Mouse (Mus musculus) embryonic facial prominence, embryonic 12.5 days (tissue): Measurements from ENCODE around the gene Ptpn21. TPM values are rescaled to one million over a fixed set of nuclear protein-coding genes. Genes with fewer than 3 reads are reported as not detected.

Experiments used
- ATAC-seq: fragments of 200-750 bp; cut with Nextera tagmentation; 2 replicates; pipeline ENCODE4 v1.8.0; 2017; ENCODE audit not compliant: insufficient number of reproducible peaks, insufficient read depth, low FRiP score, low TSS enrichment
- H3K27ac ChIP-seq: fragments of 300-500 bp; sonication (generic); 2 replicates; pipeline ENCODE4 v1.5.1; 2016; ENCODE audit warnings: mild to moderate bottlenecking
- H3K27me3 ChIP-seq: fragments of 300-500 bp; sonication (generic); 2 replicates; pipeline ENCODE4 v1.6.1; 2016; ENCODE audit warnings: mild to moderate bottlenecking, moderate library complexity
- H3K36me3 ChIP-seq: fragments of 300-500 bp; sonication (generic); 2 replicates; pipeline ENCODE4 v1.6.1; 2016; ENCODE audit warnings: mild to moderate bottlenecking
- H3K4me1 ChIP-seq: fragments of 300-500 bp; sonication (generic); 2 replicates; pipeline ENCODE4 v1.6.1; 2016
- H3K4me2 ChIP-seq: fragments of 300-500 bp; sonication (generic); replicated peaks from 2 replicates; pipeline ENCODE4 v1.6.1; 2016; ENCODE audit warnings: mild to moderate bottlenecking, moderate library complexity
- H3K4me3 ChIP-seq: fragments of 300-500 bp; sonication (generic); 2 replicates; pipeline ENCODE4 v1.5.1; 2016; ENCODE audit warnings: mild to moderate bottlenecking
- H3K9ac ChIP-seq: fragments of 300-500 bp; sonication (generic); 2 replicates; pipeline ENCODE4 v1.6.1; 2016; ENCODE audit warnings: mild to moderate bottlenecking, moderate library complexity
- H3K9me3 ChIP-seq: fragments of 300-500 bp; sonication (generic); 2 replicates; pipeline ENCODE4 v1.6.1; 2016; ENCODE audit warnings: mild to moderate bottlenecking, moderate library complexity
- WGBS: fragments of 180-500 bp; shearing (Covaris S2); methylation state at CpG from one replicate; pipeline ENCODE4 v1.1.7; 2016; 5-methylcytosine and 5-hydroxymethylcytosine counted together
- polyA plus RNA-seq: library from polyadenylated mRNA; unstranded; fragments of >200 nt; fragmentation: Nextera tagmentation; extraction: Ambion mirVana; gene quantifications from 2 replicates; pipeline ENCODE4 v1.2.1, GENCODE M21; 2016

The Ptpn21 gene
- polyA plus RNA-seq: 6.7 and 7.0 TPM in 2 replicates

- Histone ChIP-seq H3K9me3 (no peaks in the 10 kb centered on the region), H3K36me3 (no peaks in the 10 kb centered on the region), H3K4me3 (peak within 1 kb of the TSS; percentile 80), H3K9ac (peak within 1 kb of the TSS; percentile 89), H3K27ac (peak within 1 kb of the TSS; percentile 76), H3K4me1 (peaks cover 17% of the 10 kb centered on the region), H3K4me2 (peak within 1 kb of the TSS; percentile 76), H3K27me3 (peaks cover 15% of the 10 kb centered on the region)
- 1% methylated on average over 75 of the region's 75 CpGs for WGBS
- ATAC-seq: peak; percentile 59
Measured at GRCm38 (mm10) chr12:98736951-98737800, at the start of gene Ptpn21. Gene Ptpn21, minus strand, starts transcription at chr12:98737405.

- Histone ChIP-seq H3K4me1 (no peaks in the 10 kb centered on the region), H3K9me3 (no peaks in the 10 kb centered on the region), H3K36me3 (peaks cover 65% of the 10 kb centered on the region), H3K27ac (no peak overlapping the region), H3K9ac (no peak overlapping the region), H3K4me3 (no peak overlapping the region), H3K27me3 (no peaks in the 10 kb centered on the region), H3K4me2 (no peak overlapping the region)
- WGBS: 90% methylated on average over 1 of the region's 1 CpGs
- no peak for ATAC-seq
Measured at GRCm38 (mm10) chr12:98784251-98784650, 47.0 kb upstream of the Ptpn21 start.

GRCm38 (mm10) chr12:98779148-98779547 is 41.9 kb upstream of the Ptpn21 start:
- no peaks in the 10 kb centered on the region for H3K27me3 ChIP-seq
- no peaks in the 10 kb centered on the region for H3K4me1 ChIP-seq
- no peak for ATAC-seq
- peaks cover 79% of the 10 kb centered on the region for H3K36me3 ChIP-seq
- H3K9me3 ChIP-seq: no peaks in the 10 kb centered on the region
- H3K9ac ChIP-seq: no peak overlapping the region
- H3K4me3 ChIP-seq: no peak overlapping the region
- no peak overlapping the region for H3K27ac ChIP-seq
- 79% methylated on average over 4 of the region's 4 CpGs for WGBS
- no peak overlapping the region for H3K4me2 ChIP-seq

GRCm38 (mm10) chr12:98777509-98777908 is 40.3 kb upstream of the Ptpn21 start:
- no peak overlapping the region for H3K9ac ChIP-seq
- peaks cover 74% of the 10 kb centered on the region for H3K36me3 ChIP-seq
- H3K27ac ChIP-seq: no peak overlapping the region
- no peak for ATAC-seq
- H3K9me3 ChIP-seq: no peaks in the 10 kb centered on the region
- H3K4me2 ChIP-seq: no peak overlapping the region
- no peaks in the 10 kb centered on the region for H3K4me1 ChIP-seq
- 89% methylated on average over 3 of the region's 3 CpGs for WGBS
- no peaks in the 10 kb centered on the region for H3K27me3 ChIP-seq
- H3K4me3 ChIP-seq: no peak overlapping the region

GRCm38 (mm10) chr12:98766241-98766640 is 29.0 kb upstream of the Ptpn21 start:
- H3K4me1 ChIP-seq: no peaks in the 10 kb centered on the region
- no peaks in the 10 kb centered on the region for H3K27me3 ChIP-seq
- H3K36me3 ChIP-seq: peaks cover 77% of the 10 kb centered on the region
- no peak overlapping the region for H3K4me2 ChIP-seq
- no peak overlapping the region for H3K27ac ChIP-seq
- H3K9ac ChIP-seq: no peak overlapping the region
- 98% methylated on average over 2 of the region's 2 CpGs for WGBS
- H3K4me3 ChIP-seq: no peak overlapping the region
- no peak for ATAC-seq
- no peaks in the 10 kb centered on the region for H3K9me3 ChIP-seq

GRCm38 (mm10) chr12:98759700-98760099 is 22.5 kb upstream of the Ptpn21 start:
- Histone ChIP-seq H3K4me3 (no peak overlapping the region), H3K27ac (no peak overlapping the region), H3K9ac (no peak overlapping the region), H3K4me2 (no peak overlapping the region), H3K4me1 (no peaks in the 10 kb centered on the region), H3K9me3 (no peaks in the 10 kb centered on the region), H3K36me3 (peaks cover 73% of the 10 kb centered on the region), H3K27me3 (no peaks in the 10 kb centered on the region)
- WGBS: 95% methylated on average over 6 of the region's 6 CpGs
- no peak for ATAC-seq

GRCm38 (mm10) chr12:98757636-98758035 is 20.4 kb upstream of the Ptpn21 start:
- H3K27ac ChIP-seq: no peak overlapping the region
- H3K9me3 ChIP-seq: no peaks in the 10 kb centered on the region
- WGBS: 87% methylated on average over 6 of the region's 6 CpGs
- ATAC-seq: no peak
- H3K36me3 ChIP-seq: peaks cover 59% of the 10 kb centered on the region
- H3K27me3 ChIP-seq: no peaks in the 10 kb centered on the region
- no peak overlapping the region for H3K4me3 ChIP-seq
- no peaks in the 10 kb centered on the region for H3K4me1 ChIP-seq
- H3K4me2 ChIP-seq: no peak overlapping the region
- H3K9ac ChIP-seq: no peak overlapping the region

GRCm38 (mm10) chr12:98747380-98747753 is 10.2 kb upstream of the Ptpn21 start:
- H3K27me3 ChIP-seq: no peaks in the 10 kb centered on the region
- peak overlapping the region; percentile 85 for H3K4me3 ChIP-seq
- ATAC-seq: peak; percentile 51; the same call in 1 of the 2 replicates
- H3K36me3 ChIP-seq: no peaks in the 10 kb centered on the region
- WGBS: 2% methylated on average over 13 of the region's 14 CpGs
- H3K9me3 ChIP-seq: no peaks in the 10 kb centered on the region
- peak overlapping the region; percentile 96 for H3K27ac ChIP-seq
- H3K4me1 ChIP-seq: peaks cover 20% of the 10 kb centered on the region
- H3K9ac ChIP-seq: peak overlapping the region; percentile 94
- H3K4me2 ChIP-seq: peak overlapping the region; percentile 65

GRCm38 (mm10) chr12:98746746-98747379 is 9.7 kb upstream of the Ptpn21 start, which contains the start of gene Zc3h14:
Gene Zc3h14, plus strand, starts transcription at chr12:98746964.
- under 1% methylated on average over 77 of the region's 87 CpGs for WGBS
- peak within 1 kb of the TSS; percentile 94 for H3K9ac ChIP-seq
- H3K27ac ChIP-seq: peak within 1 kb of the TSS; percentile 96
- peak within 1 kb of the TSS; percentile 65 for H3K4me2 ChIP-seq
- no peaks in the 10 kb centered on the region for H3K27me3 ChIP-seq
- H3K36me3 ChIP-seq: no peaks in the 10 kb centered on the region
- ATAC-seq: peak; percentile 87
- H3K4me1 ChIP-seq: peaks cover 20% of the 10 kb centered on the region
- H3K9me3 ChIP-seq: no peaks in the 10 kb centered on the region
- H3K4me3 ChIP-seq: peak within 1 kb of the TSS; percentile 85

- ATAC-seq: 0 out of 2 replicates have a peak, but pooled peaks have one; percentile 37
- Histone ChIP-seq H3K27me3 (no peaks in the 10 kb centered on the region), H3K4me3 (no peak overlapping the region), H3K36me3 (no peaks in the 10 kb centered on the region), H3K4me2 (no peak overlapping the region), H3K9me3 (no peaks in the 10 kb centered on the region), H3K4me1 (peaks cover 20% of the 10 kb centered on the region), H3K27ac (no peak overlapping the region), H3K9ac (no peak overlapping the region)
- 19% methylated on average over 2 of the region's 2 CpGs for WGBS
Measured at GRCm38 (mm10) chr12:98746131-98746530, 8.9 kb upstream of the Ptpn21 start.

- Histone ChIP-seq H3K4me1 (peaks cover 20% of the 10 kb centered on the region), H3K9ac (no peak overlapping the region), H3K9me3 (no peaks in the 10 kb centered on the region), H3K36me3 (no peaks in the 10 kb centered on the region), H3K27me3 (no peaks in the 10 kb centered on the region), H3K27ac (no peak overlapping the region), H3K4me2 (no peak overlapping the region), H3K4me3 (no peak overlapping the region)
- WGBS: 57% methylated on average over 4 of the region's 4 CpGs
- no peak for ATAC-seq
Measured at GRCm38 (mm10) chr12:98745626-98746025, 8.4 kb upstream of the Ptpn21 start.

GRCm38 (mm10) chr12:98741011-98741501 is 3.9 kb upstream of the Ptpn21 start:
- WGBS: 52% methylated on average over 3 of the region's 3 CpGs
- H3K27me3 ChIP-seq: peaks cover 15% of the 10 kb centered on the region
- no peaks in the 10 kb centered on the region for H3K36me3 ChIP-seq
- H3K27ac ChIP-seq: no peak overlapping the region
- no peak overlapping the region for H3K9ac ChIP-seq
- peaks cover 5% of the 10 kb centered on the region; the same call in 1 of the 2 replicates for H3K4me1 ChIP-seq
- no peak overlapping the region for H3K4me2 ChIP-seq
- H3K4me3 ChIP-seq: no peak overlapping the region
- ATAC-seq: no peak
- H3K9me3 ChIP-seq: no peaks in the 10 kb centered on the region
